Mouse (Mus musculus) ES-E14 (cell line): ENCODE data around the gene Nbl1. TPM values are rescaled to one million over a fixed set of nuclear protein-coding genes. Genes with fewer than 3 reads are reported as not detected.

Experiments
- DNase-seq: peaks from one replicate; pipeline ENCODE4 v3.0.0-alpha.2; 2013; ENCODE audit warnings: low read depth, low spot score
- H3K27ac ChIP-seq: 2 replicates; pipeline ENCODE4 v1.5.1; 2012; ENCODE audit warnings: low read depth, mild to moderate bottlenecking, low read length, moderate library complexity, mixed read lengths; ENCODE audit not compliant: poor library complexity, insufficient read depth, severe bottlenecking
- H3K36me3 ChIP-seq: 2 replicates; pipeline ENCODE4 v1.6.1; 2012; ENCODE audit warnings: mild to moderate bottlenecking, low read length, moderate library complexity, mixed read lengths; ENCODE audit not compliant: control insufficient read depth, poor library complexity, insufficient read depth, severe bottlenecking
- H3K4me1 ChIP-seq, 2 experiments: fragments of 150-350 bp in 1 of 2; sonication (generic) in 1 of 2; 2 replicates each; pipeline ENCODE4 v1.6.1; 2012; ENCODE audit warnings: low read length in 2 of 2, mild to moderate bottlenecking in 1 of 2, mixed read lengths in 1 of 2; ENCODE audit not compliant: control insufficient read depth in 2 of 2, insufficient read depth in 2 of 2, poor library complexity in 1 of 2
- H3K4me3 ChIP-seq, 2 experiments: fragments of 150-350 bp in 1 of 2; sonication (generic) in 1 of 2; 2 replicates each; pipeline ENCODE4 v1.5.1; 2012; ENCODE audit warnings: low read length in 2 of 2, low read depth in 1 of 2, mild to moderate bottlenecking in 1 of 2, mixed read lengths in 1 of 2; ENCODE audit not compliant: insufficient read depth in 1 of 2, poor library complexity in 1 of 2, severe bottlenecking in 1 of 2
- H3K9ac ChIP-seq: 2 replicates; pipeline ENCODE4 v1.6.1; 2012; ENCODE audit warnings: low read depth, mild to moderate bottlenecking, low read length, mixed read lengths; ENCODE audit not compliant: poor library complexity, insufficient read depth, severe bottlenecking
- H3K9me3 ChIP-seq: fragments of 150-350 bp; sonication (generic); 2 replicates; pipeline ENCODE4 v1.6.1; 2012; ENCODE audit warnings: low read depth, mild to moderate bottlenecking, low read length; ENCODE audit not compliant: control insufficient read depth, insufficient read depth
- CHD2 ChIP-seq: IDR thresholded peaks from 2 replicates; pipeline ENCODE4 v1.6.1; 2014; ENCODE audit warnings: mild to moderate bottlenecking, low read depth, low read length, inconsistent platforms
- HCFC1 ChIP-seq: IDR thresholded peaks from 2 replicates; pipeline ENCODE4 v1.6.1; 2012; ENCODE audit warnings: low read length, inconsistent platforms, borderline replicate concordance; ENCODE audit not compliant: insufficient read depth
- MAFK ChIP-seq: IDR thresholded peaks from 2 replicates; pipeline ENCODE4 v1.6.1; 2014; ENCODE audit warnings: mild to moderate bottlenecking, low read depth, low read length, inconsistent platforms; ENCODE audit not compliant: insufficient read depth
- ZC3H11A ChIP-seq: IDR thresholded peaks from 2 replicates; pipeline ENCODE4 v1.6.1; 2012; ENCODE audit warnings: low read depth, mild to moderate bottlenecking, inconsistent platforms, low read length, borderline replicate concordance
- ZNF384 ChIP-seq: IDR thresholded peaks from 2 replicates; pipeline ENCODE4 v1.6.1; 2012; ENCODE audit warnings: low read depth, low read length, inconsistent platforms
- in situ Hi-C, 2 experiments: fragments of 600-800 bp; cut with MboI; formaldehyde crosslinking; loops; one replicate each; pipeline ENCODE4 v1.15.1; 2025; ENCODE audit warnings: low sequenced_read_pairs in 2 of 2, inconsistent platforms in 1 of 2; ENCODE audit not compliant: unreplicated experiment in 2 of 2
- total RNA-seq: library from RNA; depleted of rRNA; stranded (reverse); fragments of 300-350 nt; gene quantifications from 2 replicates; pipeline ENCODE4 v1.2.3, GENCODE M21; 2012

The Nbl1 gene
- total RNA-seq, 1 experiment = 12.5 TPM

GRCm38 (mm10) chr4:139034942-139035341 lies 57.9 kb downstream of the Nbl1 start:
- DNase-seq = no peak
- in situ Hi-C loops = no loop called here
- TF ChIP-seq ZC3H11A (no peak), MAFK (no peak), HCFC1 (no peak), ZNF384 (no peak), CHD2 (no peak)
- Histone ChIP-seq H3K9ac (no peak overlapping the region), H3K36me3 (peaks cover 4% of the 10 kb centered on the region; the same call in 1 of the 2 replicates), H3K4me3 (no peak overlapping the region), H3K27ac (no peak overlapping the region), H3K4me1 (peaks cover 0 to 7% of the 10 kb centered on the region in 2 experiments; a peak in 1 of 4 replicates), H3K9me3 (no peaks in the 10 kb centered on the region)

GRCm38 (mm10) chr4:139034540-139034939 lies 58.3 kb downstream of the Nbl1 start:
- Histone ChIP-seq H3K36me3 (peaks cover 4% of the 10 kb centered on the region; the same call in 1 of the 2 replicates), H3K9me3 (no peaks in the 10 kb centered on the region), H3K4me1 (peaks cover 0 to 7% of the 10 kb centered on the region in 2 experiments; a peak in 1 of 4 replicates), H3K27ac (no peak overlapping the region), H3K9ac (no peak overlapping the region), H3K4me3 (no peak overlapping the region)
- in situ Hi-C loops = no loop called here
- no peak for TF ChIP-seq ZC3H11A
- no peak for TF ChIP-seq HCFC1
- TF ChIP-seq ZNF384 = no peak
- no peak for TF ChIP-seq MAFK
- no peak for TF ChIP-seq CHD2
- no peak for DNase-seq

DNA sequence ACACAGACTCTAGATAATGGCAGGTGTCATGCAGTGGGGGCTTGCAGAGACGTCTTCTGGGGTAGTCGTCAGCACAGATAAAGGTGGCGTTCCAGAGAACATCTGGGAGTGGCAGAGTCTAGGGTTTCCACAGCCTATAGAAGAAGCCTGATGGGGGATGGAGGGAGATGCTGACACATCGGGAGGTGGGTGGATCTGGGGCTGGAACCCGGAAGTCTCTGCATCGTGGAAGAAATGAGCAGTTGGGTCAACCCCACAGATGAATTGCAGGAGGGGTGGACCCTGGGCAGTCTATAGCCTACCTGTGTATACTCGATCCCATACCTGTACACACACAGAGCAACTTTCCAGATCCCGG lies 58.8 kb downstream of the Nbl1 start:
- Histone ChIP-seq H3K4me3 (no peak overlapping the region), H3K9me3 (no peaks in the 10 kb centered on the region), H3K4me1 (peaks cover 0 to 7% of the 10 kb centered on the region in 2 experiments; a peak in 1 of 4 replicates), H3K9ac (no peak overlapping the region), H3K27ac (no peak overlapping the region), H3K36me3 (peaks cover 4% of the 10 kb centered on the region; the same call in 1 of the 2 replicates)
- in situ Hi-C loops = no loop called here
- TF ChIP-seq MAFK (no peak), ZC3H11A (no peak), ZNF384 (no peak), HCFC1 (no peak), CHD2 (no peak)
- no peak for DNase-seq

GRCm38 (mm10) chr4:139033263-139034009 lies 59.4 kb downstream of the Nbl1 start:
- no peak for TF ChIP-seq ZNF384
- no peak for TF ChIP-seq CHD2
- TF ChIP-seq ZC3H11A = no peak
- no peak for TF ChIP-seq HCFC1
- H3K27ac ChIP-seq = no peak overlapping the region
- peaks cover 4% of the 10 kb centered on the region; the same call in 1 of the 2 replicates for H3K36me3 ChIP-seq
- no peak overlapping the region for H3K9ac ChIP-seq
- in situ Hi-C loops = no loop called here
- no peaks in the 10 kb centered on the region for H3K9me3 ChIP-seq
- DNase-seq = no peak
- H3K4me3 ChIP-seq = no peak overlapping the region
- H3K4me1 ChIP-seq = peaks cover 0 to 7% of the 10 kb centered on the region in 2 experiments; a peak in 1 of 4 replicates

DNA sequence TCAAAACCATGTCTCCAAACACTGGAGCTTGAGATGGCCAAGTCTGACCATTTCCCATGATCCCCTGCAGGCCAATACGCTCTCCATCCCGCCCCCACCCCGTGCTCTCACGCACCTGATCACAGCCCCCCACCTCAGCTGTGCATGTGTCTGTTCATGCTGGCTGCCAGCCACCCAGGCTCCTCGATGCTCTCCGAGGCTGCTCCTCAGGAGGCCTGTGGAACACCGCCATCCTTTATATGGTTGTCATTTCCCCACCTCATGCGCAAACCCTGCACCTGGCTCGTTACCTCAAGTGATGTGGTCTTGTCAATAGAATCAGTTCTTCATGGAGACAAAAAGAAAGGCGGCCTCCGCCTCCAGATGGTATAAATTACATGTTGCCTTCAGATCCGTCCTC lies 60.3 kb downstream of the Nbl1 start:
- no peak overlapping the region for H3K4me3 ChIP-seq
- DNase-seq = no peak
- H3K4me1 ChIP-seq = peaks cover 0 to 7% of the 10 kb centered on the region in 2 experiments; a peak in 1 of 4 replicates
- H3K27ac ChIP-seq = no peak overlapping the region
- no peak for TF ChIP-seq ZNF384
- no peak for TF ChIP-seq ZC3H11A
- no peak for TF ChIP-seq MAFK
- TF ChIP-seq HCFC1 = no peak
- no peak for TF ChIP-seq CHD2
- no peaks in the 10 kb centered on the region for H3K9me3 ChIP-seq
- no peak overlapping the region for H3K9ac ChIP-seq
- in situ Hi-C loops = no loop called here
- H3K36me3 ChIP-seq = peaks cover 4% of the 10 kb centered on the region; the same call in 1 of the 2 replicates
